Mouse (Mus musculus) kidney, postnatal 25 days (tissue): ENCODE measurements around the gene Cd207.
"Not testable (repeated sequence)": the region's sequence is repeated elsewhere in the genome, so short reads cannot be mapped to it uniquely, and the experiment has no call there.

Source experiments
- DNase-seq, 2 experiments: peaks; one replicate each; pipeline ENCODE4 v3.0.0; 2021; ENCODE audit warnings: mixed read lengths in 2 of 2

Gene Cd207

GRCm38 (mm10) chr6:83696684-83697083 lies 19.0 kb upstream of the Cd207 start:
- DNase-seq: no peak

GRCm38 (mm10) chr6:83695731-83696130 lies 18.1 kb upstream of the Cd207 start:
- no peak for DNase-seq

- DNase-seq: peak; percentile 46 to 73
Measured at GRCm38 (mm10) chr6:83693835-83694234, 16.2 kb upstream of the Cd207 start.

- no peak for DNase-seq
Measured at GRCm38 (mm10) chr6:83692962-83693361, 15.3 kb upstream of the Cd207 start.

GRCm38 (mm10) chr6:83690936-83691335 lies 13.3 kb upstream of the Cd207 start:
- DNase-seq: no peak

- peak; percentile 45 to 68 for DNase-seq
Measured at GRCm38 (mm10) chr6:83690277-83690676, 12.6 kb upstream of the Cd207 start.

- DNase-seq: no peak
Measured at GRCm38 (mm10) chr6:83689374-83689773, 11.7 kb upstream of the Cd207 start.

GRCm38 (mm10) chr6:83673395-83673794 lies 4.3 kb downstream of the Cd207 start:
- DNase-seq: peak; percentile 70 to 83

GRCm38 (mm10) chr6:83665009-83665408 lies 12.6 kb downstream of the Cd207 start:
- no peak for DNase-seq

GRCm38 (mm10) chr6:83660821-83661220 lies 16.8 kb downstream of the Cd207 start:
- no peak for DNase-seq

- DNase-seq: no peak
Measured at GRCm38 (mm10) chr6:83656087-83656486, 21.6 kb downstream of the Cd207 start, which contains the start of gene Clec4f. Clec4f (minus strand) TSS chr6:83656187.

GRCm38 (mm10) chr6:83646715-83647114 lies 30.9 kb downstream of the Cd207 start:
- no peak for DNase-seq

GRCm38 (mm10) chr6:83635329-83635728 lies 42.3 kb downstream of the Cd207 start:
- DNase-seq: no peak

- DNase-seq: not testable (repeated sequence)
Measured at GRCm38 (mm10) chr6:83634631-83635030, 43.0 kb downstream of the Cd207 start.

GRCm38 (mm10) chr6:83634106-83634505 lies 43.6 kb downstream of the Cd207 start:
- DNase-seq: not testable (repeated sequence)

- no peak for DNase-seq
Measured at GRCm38 (mm10) chr6:83631815-83632214, 45.8 kb downstream of the Cd207 start.

- DNase-seq: no peak
Measured at GRCm38 (mm10) chr6:83626781-83627180, 50.9 kb downstream of the Cd207 start.
